Mouse (Mus musculus) splenic B cell, adult 2 months (primary cell): ENCODE measurements around the gene Wnk4.

Source experiments
- DNase-seq: peaks from one replicate; pipeline ENCODE4 v3.0.0-alpha.2; 2011; ENCODE audit warnings: low read depth, low spot score
- H3K27me3 ChIP-seq: 2 replicates; pipeline ENCODE4 v1.6.1; 2012; ENCODE audit warnings: mild to moderate bottlenecking, low read length, moderate library complexity, mixed read lengths; ENCODE audit not compliant: control insufficient read depth, poor library complexity, insufficient read depth, severe bottlenecking
- H3K36me3 ChIP-seq: 2 replicates; pipeline ENCODE4 v1.6.1; 2012; ENCODE audit warnings: mild to moderate bottlenecking, low read length, moderate library complexity, mixed read lengths; ENCODE audit not compliant: control insufficient read depth, poor library complexity, insufficient read depth, severe bottlenecking

The Wnk4 gene

GRCm38 (mm10) chr11:101253613-101254389, 6.6 kb upstream of the Wnk4 start, which contains the start of gene Vps25:
Gene Vps25, plus strand, starts transcription at chr11:101253707.
- H3K27me3 ChIP-seq: no peaks in the 10 kb centered on the region
- H3K36me3 ChIP-seq: peaks cover 2% of the 10 kb centered on the region
- DNase-seq: peak; percentile 85

GRCm38 (mm10) chr11:101255826-101256775, 4.3 kb upstream of the Wnk4 start:
- peaks cover 7% of the 10 kb centered on the region for H3K36me3 ChIP-seq
- H3K27me3 ChIP-seq: peaks cover 1% of the 10 kb centered on the region; the same call in 1 of the 2 replicates
- DNase-seq: no peak

GRCm38 (mm10) chr11:101259261-101259712, 1.1 kb upstream of the Wnk4 start:
- peaks cover 1% of the 10 kb centered on the region; the same call in 1 of the 2 replicates for H3K27me3 ChIP-seq
- H3K36me3 ChIP-seq: peaks cover 7% of the 10 kb centered on the region
- no peak for DNase-seq

- Histone ChIP-seq H3K27me3 (peaks cover 1% of the 10 kb centered on the region; the same call in 1 of the 2 replicates), H3K36me3 (peaks cover 7% of the 10 kb centered on the region)
- DNase-seq: no peak
These were observed 536 bp downstream of the Wnk4 start for GRCm38 (mm10) chr11:101260826-101261380.

- peaks cover 3% of the 10 kb centered on the region for H3K27me3 ChIP-seq
- no peak for DNase-seq
These were observed 2.1 kb downstream of the Wnk4 start for GRCm38 (mm10) chr11:101262272-101262967.

GRCm38 (mm10) chr11:101263138-101263988, 3.0 kb downstream of the Wnk4 start:
- Histone ChIP-seq H3K36me3 (peaks cover 7% of the 10 kb centered on the region), H3K27me3 (peaks cover 3% of the 10 kb centered on the region)
- no peak for DNase-seq

More at GRCm38 (mm10) chr11:101262272-101262967, 2.1 kb downstream of the Wnk4 start:
- peaks cover 7% of the 10 kb centered on the region for H3K36me3 ChIP-seq

- DNase-seq: no peak
- H3K36me3 ChIP-seq: peaks cover 5% of the 10 kb centered on the region
- H3K27me3 ChIP-seq: peaks cover 3% of the 10 kb centered on the region
These were observed 3.6 kb downstream of the Wnk4 start for GRCm38 (mm10) chr11:101263989-101264280.

GRCm38 (mm10) chr11:101264954-101265471, 4.6 kb downstream of the Wnk4 start:
- peak; percentile 38 for DNase-seq
- Histone ChIP-seq H3K27me3 (peaks cover 3% of the 10 kb centered on the region), H3K36me3 (no peaks in the 10 kb centered on the region)

- no peak for DNase-seq
- Histone ChIP-seq H3K27me3 (peaks cover 2% of the 10 kb centered on the region), H3K36me3 (no peaks in the 10 kb centered on the region)
These were observed 5.5 kb downstream of the Wnk4 start for GRCm38 (mm10) chr11:101265906-101266305.

GRCm38 (mm10) chr11:101269577-101270116, 9.3 kb downstream of the Wnk4 start:
- Histone ChIP-seq H3K27me3 (peaks cover 2% of the 10 kb centered on the region), H3K36me3 (no peaks in the 10 kb centered on the region)
- DNase-seq: no peak

- H3K36me3 ChIP-seq: no peaks in the 10 kb centered on the region
- no peaks in the 10 kb centered on the region for H3K27me3 ChIP-seq
- no peak for DNase-seq
These were observed 12.1 kb downstream of the Wnk4 start for GRCm38 (mm10) chr11:101272446-101272845.

- no peak for DNase-seq
- H3K27me3 ChIP-seq: no peaks in the 10 kb centered on the region
- H3K36me3 ChIP-seq: no peaks in the 10 kb centered on the region
These were observed 14.9 kb downstream of the Wnk4 start for GRCm38 (mm10) chr11:101275309-101275708.

GRCm38 (mm10) chr11:101276319-101277070, 16.1 kb downstream of the Wnk4 start:
- no peak for DNase-seq

More at GRCm38 (mm10) chr11:101276319-101277070, 16.1 kb downstream of the Wnk4 start:
- Histone ChIP-seq H3K36me3 (no peaks in the 10 kb centered on the region), H3K27me3 (no peaks in the 10 kb centered on the region)
